Mouse (Mus musculus): ENCODE measurements around the gene Nupl2. TPM values are rescaled to one million over a fixed set of nuclear protein-coding genes. Genes with fewer than 3 reads are reported as not detected.

The Nupl2 gene
- polyA plus RNA-seq, 1 experiment from 2014 or later = 16.6 TPM

GRCm38 (mm10) chr5:24214547-24214878 is 49.8 kb downstream of the Nupl2 start:
- Histone ChIP-seq H3K27me3 (0 out of 2 replicates have a peak, but pooled peaks cover 5% of the 10 kb centered on the region), H3K9me3 (no peaks in the 10 kb centered on the region), H3K4me2 (no peak overlapping the region), H3K27ac (no peak overlapping the region), H3K9ac (no peak overlapping the region), H3K4me1 (no peaks in the 10 kb centered on the region), H3K4me3 (no peak overlapping the region), H3K36me3 (no peaks in the 10 kb centered on the region)
- no peak for ATAC-seq (ENCODE audit: borderline replicate concordance, extremely low read depth, low FRiP score, low TSS enrichment)
- 71% methylated on average over 1 of the region's 1 CpGs for WGBS

GRCm38 (mm10) chr5:24214900-24215299 is 50.1 kb downstream of the Nupl2 start:
- ATAC-seq (ENCODE audit: borderline replicate concordance, extremely low read depth, low FRiP score, low TSS enrichment) = no peak
- no peaks in the 10 kb centered on the region for H3K4me1 ChIP-seq
- no peak overlapping the region for H3K27ac ChIP-seq
- no peak overlapping the region for H3K9ac ChIP-seq
- no peak overlapping the region for H3K4me3 ChIP-seq
- no peaks in the 10 kb centered on the region for H3K36me3 ChIP-seq
- H3K4me2 ChIP-seq = no peak overlapping the region
- 89% methylated on average over 1 of the region's 1 CpGs for WGBS
- H3K27me3 ChIP-seq = 0 out of 2 replicates have a peak, but pooled peaks cover 5% of the 10 kb centered on the region
- no peaks in the 10 kb centered on the region for H3K9me3 ChIP-seq

Other genes starting within 250 kb of the Nupl2 start
- 17.4 and 18.2 TPM in 2 replicates for gene Fam126a, start 134.3 kb upstream of the Nupl2 start, polyA plus RNA-seq (2015; fragmentation: Nextera tagmentation; extraction: Ambion mirVana)
- 46.6 and 47.8 TPM in 2 replicates for gene Klhl7, start 64.4 kb upstream of the Nupl2 start, polyA plus RNA-seq (2015; fragmentation: Nextera tagmentation; extraction: Ambion mirVana)
- gene Kcnh2, start 186.6 kb downstream of the Nupl2 start, polyA plus RNA-seq (2015; fragmentation: Nextera tagmentation; extraction: Ambion mirVana) = 6.0 and 7.0 TPM in 2 replicates
- gene Nos3, start 199.8 kb downstream of the Nupl2 start, polyA plus RNA-seq (2015; fragmentation: Nextera tagmentation; extraction: Ambion mirVana) = 17.1 and 18.8 TPM in 2 replicates
- 0.64 and 0.77 TPM in 2 replicates for gene Atg9b, start 227.2 kb downstream of the Nupl2 start, polyA plus RNA-seq (2015; fragmentation: Nextera tagmentation; extraction: Ambion mirVana)
- gene Abcb8, start 228.7 kb downstream of the Nupl2 start, polyA plus RNA-seq (2015; fragmentation: Nextera tagmentation; extraction: Ambion mirVana) = 44.7 and 49.6 TPM in 2 replicates
- gene Asic3, start 248.4 kb downstream of the Nupl2 start, polyA plus RNA-seq (2015; fragmentation: Nextera tagmentation; extraction: Ambion mirVana) = 0.16 TPM in 2 replicates